ENCODE assay signal across 8 mouse cellular contexts in genomic region chr7:96212224-96212591, GRCm38 (mm10). TPM values are rescaled to one million over a fixed set of nuclear protein-coding genes. Genes with fewer than 3 reads are reported as not detected.
A peak's percentile ranks its signal among the peaks of the same experiment; 100 is the strongest.
DNase-seq lines count a peak whose midpoint lies in the region; ATAC-seq lines count a peak whose summit lies in the region.

No protein-coding gene starts in this region.

- H3K4me2 ChIP-seq in kidney, embryonic 14.5 days (replicated peaks; ENCODE audit: low read depth, low read length): peak overlapping the region; percentile 94
- peak overlapping the region; percentile 91 for H3K4me2 ChIP-seq in embryonic facial prominence, embryonic 11.5 days (ENCODE audit: low read depth, low read length)
- peak overlapping the region; percentile 89 for H3K4me2 ChIP-seq in hindbrain, embryonic 14.5 days (replicated peaks)
- H3K4me2 ChIP-seq in midbrain, embryonic 14.5 days (ENCODE audit: low read length): peak overlapping the region; percentile 98

- ATAC-seq in kidney, embryonic 14.5 days (ENCODE audit: low FRiP score, low TSS enrichment): no peak
- ATAC-seq in embryonic facial prominence, embryonic 11.5 days (replicated peaks; ENCODE audit: insufficient number of reproducible peaks, low FRiP score, low TSS enrichment, low read depth): no peak
- ATAC-seq in hindbrain, embryonic 14.5 days (ENCODE audit: low FRiP score): no peak
- no peak for ATAC-seq in midbrain, embryonic 14.5 days (ENCODE audit: low FRiP score, low TSS enrichment)
- no peak for ATAC-seq in granulocyte monocyte progenitor cell, adult 5-6 weeks (replicated peaks; ENCODE audit: poor library complexity, severe bottlenecking)

- H3K9ac ChIP-seq in kidney, embryonic 14.5 days (ENCODE audit: low read depth, low read length): peak overlapping the region; percentile 80
- peak overlapping the region; percentile 87 for H3K9ac ChIP-seq in embryonic facial prominence, embryonic 11.5 days (replicated peaks; ENCODE audit: low read length)
- peak overlapping the region; percentile 90 for H3K9ac ChIP-seq in hindbrain, embryonic 14.5 days
- H3K9ac ChIP-seq in midbrain, embryonic 14.5 days (replicated peaks; ENCODE audit: low read length): peak overlapping the region; percentile 91

- WGBS in kidney, embryonic 14.5 days: under 1% methylated on average over 9 of the region's 9 CpGs
- WGBS in embryonic facial prominence, embryonic 11.5 days: under 1% methylated on average over 9 of the region's 9 CpGs
- 1% methylated on average over 9 of the region's 9 CpGs for WGBS in hindbrain, embryonic 14.5 days
- WGBS in midbrain, embryonic 14.5 days: under 1% methylated on average over 9 of the region's 9 CpGs

- no peaks in the 10 kb centered on the region for H3K9me3 ChIP-seq in kidney, embryonic 14.5 days (ENCODE audit: control insufficient read depth, low read length)
- H3K9me3 ChIP-seq in embryonic facial prominence, embryonic 11.5 days (replicated peaks; ENCODE audit: control insufficient read depth, low read length): no peaks in the 10 kb centered on the region
- H3K9me3 ChIP-seq in hindbrain, embryonic 14.5 days (ENCODE audit: control insufficient read depth, low read length): no peaks in the 10 kb centered on the region
- no peaks in the 10 kb centered on the region for H3K9me3 ChIP-seq in midbrain, embryonic 14.5 days (ENCODE audit: control insufficient read depth, low read length)

- no peaks in the 10 kb centered on the region for H3K36me3 ChIP-seq in kidney, embryonic 14.5 days (ENCODE audit: control insufficient read depth, insufficient read depth, low read length)
- H3K36me3 ChIP-seq in embryonic facial prominence, embryonic 11.5 days (replicated peaks; ENCODE audit: control insufficient read depth, insufficient read depth, low read depth, low read length): no peaks in the 10 kb centered on the region
- H3K36me3 ChIP-seq in hindbrain, embryonic 14.5 days (replicated peaks; ENCODE audit: control insufficient read depth, insufficient read depth): no peaks in the 10 kb centered on the region
- no peaks in the 10 kb centered on the region for H3K36me3 ChIP-seq in midbrain, embryonic 14.5 days (ENCODE audit: control insufficient read depth, insufficient read depth, low read length)

- H3K4me3 ChIP-seq in kidney, embryonic 14.5 days (ENCODE audit: low read length): peak overlapping the region; percentile 73
- peak overlapping the region; percentile 61 for H3K4me3 ChIP-seq in embryonic facial prominence, embryonic 11.5 days (ENCODE audit: low read depth, low read length)
- peak overlapping the region; percentile 77 for H3K4me3 ChIP-seq in hindbrain, embryonic 14.5 days (replicated peaks; ENCODE audit: low read length)
- H3K4me3 ChIP-seq in midbrain, embryonic 14.5 days (replicated peaks; ENCODE audit: low read depth, low read length): peak overlapping the region; percentile 79

- H3K27ac ChIP-seq in kidney, embryonic 14.5 days (ENCODE audit: low read depth, low read length): peak overlapping the region; percentile 81
- peak overlapping the region; percentile 87; the same call in 1 of the 2 replicates for H3K27ac ChIP-seq in embryonic facial prominence, embryonic 11.5 days (replicated peaks; ENCODE audit: low read depth, low read length)
- H3K27ac ChIP-seq in hindbrain, embryonic 14.5 days: peak overlapping the region; percentile 34; the same call in 1 of the 2 replicates
- peak overlapping the region; percentile 72; the same call in 1 of the 2 replicates for H3K27ac ChIP-seq in midbrain, embryonic 14.5 days (replicated peaks; ENCODE audit: low read depth, low read length)

- H3K4me1 ChIP-seq in kidney, embryonic 14.5 days (ENCODE audit: control insufficient read depth, insufficient read depth, low read length): peaks cover 18% of the 10 kb centered on the region
- H3K4me1 ChIP-seq in embryonic facial prominence, embryonic 11.5 days (ENCODE audit: control insufficient read depth, insufficient read depth, low read length): no peaks in the 10 kb centered on the region
- peaks cover 22% of the 10 kb centered on the region for H3K4me1 ChIP-seq in hindbrain, embryonic 14.5 days (replicated peaks; ENCODE audit: control insufficient read depth, insufficient read depth, low read length)
- peaks cover 19% of the 10 kb centered on the region for H3K4me1 ChIP-seq in midbrain, embryonic 14.5 days (ENCODE audit: control insufficient read depth, insufficient read depth, low read length)

- no peak for DNase-seq in kidney, postnatal 14 days
- no peak for DNase-seq in embryonic facial prominence, embryonic 11.5 days (ENCODE audit: low spot score)
- no peak for DNase-seq in hindbrain, embryonic 14.5 days (ENCODE audit: low spot score)
- peak; percentile 17 for DNase-seq in midbrain, embryonic 14.5 days
- DNase-seq in thymus, postnatal 0 days (ENCODE audit: low spot score): no peak
- no peak for DNase-seq in layer of hippocampus, adult 9-11 months

- peaks cover 14% of the 10 kb centered on the region; the same call in 1 of the 2 replicates for H3K27me3 ChIP-seq in kidney, embryonic 14.5 days (ENCODE audit: control insufficient read depth, insufficient read depth, low read length)
- H3K27me3 ChIP-seq in embryonic facial prominence, embryonic 11.5 days (ENCODE audit: control insufficient read depth, insufficient read depth, low read length): no peaks in the 10 kb centered on the region
- peaks cover 5% of the 10 kb centered on the region; the same call in 1 of the 2 replicates for H3K27me3 ChIP-seq in hindbrain, embryonic 14.5 days (ENCODE audit: control insufficient read depth, insufficient read depth, low read length)
- H3K27me3 ChIP-seq in midbrain, embryonic 14.5 days (ENCODE audit: control insufficient read depth, insufficient read depth, low read length): peaks cover 8% of the 10 kb centered on the region; the same call in 1 of the 2 replicates

RNA-seq across cellular contexts. Expression of gene Tenm4, which starts 41.2 kb away (rescaled TPM):
- 41.4 and 51.0 TPM in 2 replicates for polyA plus RNA-seq in kidney, embryonic 14.5 days (2014; fragmentation: Nextera tagmentation; extraction: Ambion mirVana)
- 28.1 and 28.9 TPM in 2 replicates for polyA plus RNA-seq in embryonic facial prominence, embryonic 11.5 days (2014; fragmentation: Nextera tagmentation; extraction: Ambion mirVana)
- 37.5 and 38.1 TPM in 2 replicates for polyA plus RNA-seq in hindbrain, embryonic 14.5 days (2014; fragmentation: Nextera tagmentation; extraction: Ambion mirVana)
- 35.3 and 38.0 TPM in 2 replicates for polyA plus RNA-seq in midbrain, embryonic 14.5 days (2014; fragmentation: Nextera tagmentation; extraction: Ambion mirVana)
- polyA plus RNA-seq in thymus, postnatal 0 days (2015; fragmentation: Nextera tagmentation; extraction: Ambion mirVana): 4.5 and 4.9 TPM in 2 replicates
- total RNA-seq in granulocyte monocyte progenitor cell, adult 5-6 weeks (2014; fragmentation: Nextera tagmentation): not detected in 2 replicates
- total RNA-seq in granulocyte monocyte progenitor cell, adult 5-6 weeks (2017): not detected in 2 replicates

Comparison
In these comparisons a context has a peak if more than half of its experiments do, and no peak if none do; other contexts are left out.
1. H3K27ac ChIP-seq: peak in every context shown above with its lines; median percentile 87 in embryonic facial prominence, embryonic 11.5 days; 81 in kidney, embryonic 14.5 days; 72 in midbrain, embryonic 14.5 days; 34 in hindbrain, embryonic 14.5 days.